Mouse (Mus musculus): ENCODE data around the gene Osbpl6.

- TF ChIP-seq JUND (IDR thresholded peaks at IDR 0.05; ENCODE audit: low read depth, low read length) (no peak), POLR2A (IDR thresholded peaks at IDR 0.05; ENCODE audit: control insufficient read depth in 1 of 2, insufficient read depth in 1 of 2, low read depth in 1 of 2, low read length in 2 of 2, poor library complexity in 1 of 2) (no peak), CTCF (IDR thresholded peaks at IDR 0.05 in 2 of 3, conservative IDR thresholded peaks at IDR 0.05 in 1 of 3; ENCODE audit: control insufficient read depth in 1 of 3, insufficient read depth in 1 of 3, low read depth in 2 of 3, low read length in 3 of 3, poor library complexity in 1 of 3, severe bottlenecking in 1 of 3) (no peak), TCF12 (IDR thresholded peaks at IDR 0.05; ENCODE audit: low read depth, low read length) (no peak), ZMIZ1 (IDR thresholded peaks at IDR 0.05; ENCODE audit: low read depth, low read length) (no peak), ZNF384 (IDR thresholded peaks at IDR 0.05; ENCODE audit: low read depth, low read length) (no peak), MXI1 (IDR thresholded peaks at IDR 0.05; ENCODE audit: low read depth, low read length) (no peak), RCOR1 (IDR thresholded peaks at IDR 0.05; ENCODE audit: low read depth, low read length) (no peak)
These were observed 15.2 kb downstream of the Osbpl6 start for GRCm38 (mm10) chr2:76421411-76421924.

Data from MEL (cell line).